Mouse (Mus musculus): Measurements from ENCODE around the gene Zfp143. TPM values are rescaled to one million over a fixed set of nuclear protein-coding genes. Genes with fewer than 3 reads are reported as not detected.
A peak's percentile ranks its signal among the peaks of the same experiment; 100 is the strongest.
"Not testable (repeated sequence)": the region's sequence is repeated elsewhere in the genome, so short reads cannot be mapped to it uniquely, and the experiment has no call there.

The Zfp143 gene
- polyA plus RNA-seq, 1 experiment, result 24.1 TPM

DNA sequence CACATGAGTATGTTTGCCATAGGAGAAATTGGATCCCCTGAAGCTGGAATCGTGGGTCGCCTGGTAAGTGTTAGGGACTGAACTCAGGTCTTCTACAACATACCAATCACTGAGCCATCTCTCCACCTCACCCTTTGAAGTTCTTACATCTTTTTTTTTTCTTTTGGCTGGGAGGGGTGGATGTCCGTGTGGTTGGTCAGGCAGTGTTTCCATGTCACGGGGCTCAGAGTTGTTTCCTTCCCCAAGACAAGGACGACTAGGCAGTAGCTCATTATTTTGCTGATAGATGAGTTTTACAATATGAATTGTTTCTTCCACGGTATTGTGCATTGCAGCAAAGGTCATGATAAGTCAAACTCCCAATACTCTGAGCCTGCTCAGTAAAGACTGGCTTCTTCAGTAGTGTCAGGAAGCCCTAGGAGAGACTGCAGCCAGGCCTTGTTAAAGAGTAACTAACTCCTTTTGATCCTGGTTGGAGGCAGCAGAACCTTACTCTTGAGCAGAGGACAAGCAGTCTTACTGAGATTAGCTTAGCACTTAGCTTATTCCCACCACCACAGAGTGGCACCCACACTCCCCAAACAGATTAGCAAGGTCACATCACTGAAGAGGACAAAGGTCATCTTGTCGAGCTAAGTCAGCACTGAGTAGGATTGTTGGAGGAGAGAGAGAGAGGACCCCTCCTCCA, 36.2 kb downstream of the Zfp143 start:
- no peak for DNase-seq (ENCODE audit: low read depth)
- no peak for TF ChIP-seq CTCF (IDR thresholded peaks at IDR 0.05; ENCODE audit: borderline replicate concordance, extremely low read depth, insufficient read depth, insufficient read length)
- no peak for TF ChIP-seq POLR2A (IDR thresholded peaks at IDR 0.05; ENCODE audit: borderline replicate concordance, extremely low read depth, insufficient read depth, insufficient read length, poor library complexity, severe bottlenecking)

DNA sequence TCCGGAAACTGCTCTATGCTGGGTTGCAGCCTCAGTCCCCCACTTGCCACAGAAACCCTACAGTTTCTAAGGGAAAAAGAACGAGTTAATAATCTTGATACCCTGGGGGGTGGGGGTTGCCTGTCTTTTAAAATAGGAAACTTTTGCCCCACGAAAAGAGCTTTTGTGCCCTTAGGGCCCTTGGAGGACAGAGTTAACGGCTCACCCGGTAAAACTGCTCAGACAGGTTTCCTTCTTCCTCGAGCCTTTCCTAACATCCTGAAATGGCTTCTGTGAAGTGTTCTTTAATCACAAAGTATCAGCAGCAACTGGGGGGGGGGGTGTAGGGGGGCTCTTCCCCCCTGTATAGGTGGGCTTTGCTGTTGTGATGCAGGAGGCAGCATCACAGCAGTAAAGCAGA, 39.8 kb downstream of the Zfp143 start:
- DNase-seq (ENCODE audit: low read depth), result no peak
- no peak for TF ChIP-seq POLR2A (IDR thresholded peaks at IDR 0.05; ENCODE audit: borderline replicate concordance, extremely low read depth, insufficient read depth, insufficient read length, poor library complexity, severe bottlenecking)
- no peak for TF ChIP-seq CTCF (IDR thresholded peaks at IDR 0.05; ENCODE audit: borderline replicate concordance, extremely low read depth, insufficient read depth, insufficient read length)

DNA sequence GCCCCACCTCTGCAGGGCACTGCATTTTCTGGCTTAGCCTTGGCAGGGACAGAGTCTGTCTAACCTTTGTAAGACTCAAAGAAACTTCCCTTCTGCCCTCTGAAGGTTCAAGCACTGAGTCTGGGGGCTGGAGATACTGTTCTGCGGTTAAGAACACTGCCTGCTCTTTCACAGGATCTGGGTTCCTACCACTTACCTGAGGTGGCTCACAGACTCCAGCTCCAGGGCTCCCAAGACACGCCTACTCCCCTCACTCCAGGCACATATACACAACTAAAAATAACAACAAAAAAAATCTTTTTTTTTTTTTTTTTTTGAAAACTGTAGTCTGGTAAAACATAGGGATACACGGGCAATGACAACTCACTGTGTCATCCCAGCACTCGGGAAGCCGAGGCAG, 40.2 kb downstream of the Zfp143 start:
- DNase-seq (ENCODE audit: low read depth), result no peak
- TF ChIP-seq CTCF (IDR thresholded peaks at IDR 0.05; ENCODE audit: borderline replicate concordance, extremely low read depth, insufficient read depth, insufficient read length), result no peak
- TF ChIP-seq POLR2A (IDR thresholded peaks at IDR 0.05; ENCODE audit: borderline replicate concordance, extremely low read depth, insufficient read depth, insufficient read length, poor library complexity, severe bottlenecking), result no peak

DNA sequence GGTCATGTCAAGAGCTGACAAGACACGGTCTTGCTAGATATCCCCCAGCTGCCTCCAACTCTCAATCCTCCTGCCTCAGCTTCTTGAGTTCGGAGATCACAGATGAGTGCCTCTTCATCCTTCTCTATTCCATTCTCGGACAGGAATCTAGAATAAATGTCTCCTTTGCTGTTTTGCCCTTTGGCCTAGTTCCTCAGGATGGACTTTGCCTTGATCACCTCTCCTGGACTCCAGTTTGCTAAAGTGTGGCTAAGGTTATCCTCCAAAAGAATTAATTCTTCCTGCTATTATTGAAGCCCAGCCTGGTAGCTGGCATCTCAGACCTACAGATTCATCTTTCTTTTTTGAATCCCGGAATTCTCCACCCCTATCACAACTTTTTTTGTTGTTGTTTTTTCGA, 44.0 kb downstream of the Zfp143 start:
- DNase-seq (ENCODE audit: low read depth), result no peak
- TF ChIP-seq CTCF (IDR thresholded peaks at IDR 0.05; ENCODE audit: borderline replicate concordance, extremely low read depth, insufficient read depth, insufficient read length) (no peak), POLR2A (IDR thresholded peaks at IDR 0.05; ENCODE audit: borderline replicate concordance, extremely low read depth, insufficient read depth, insufficient read length, poor library complexity, severe bottlenecking) (no peak)

DNA sequence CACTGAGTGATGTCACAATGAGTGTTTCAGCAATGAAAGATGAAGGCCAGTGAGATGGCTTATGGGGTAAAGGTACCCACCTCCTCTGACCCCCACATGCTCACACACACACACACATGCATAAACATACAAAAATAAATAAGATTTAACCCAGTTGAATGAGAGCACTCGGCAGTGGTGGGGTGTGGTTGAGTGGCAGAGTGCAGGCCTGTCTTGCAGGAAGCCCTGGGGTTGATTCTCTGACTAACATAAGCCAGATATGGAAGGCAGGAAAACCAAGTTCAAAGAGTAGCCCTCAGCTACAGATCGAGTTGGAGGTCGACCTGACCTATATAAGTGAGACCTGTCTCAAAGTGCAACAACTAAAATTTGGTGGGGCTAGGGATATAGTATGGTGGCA, 45.6 kb downstream of the Zfp143 start:
- no peak for DNase-seq (ENCODE audit: low read depth)
- TF ChIP-seq CTCF (IDR thresholded peaks at IDR 0.05; ENCODE audit: borderline replicate concordance, extremely low read depth, insufficient read depth, insufficient read length) (no peak), POLR2A (IDR thresholded peaks at IDR 0.05; ENCODE audit: borderline replicate concordance, extremely low read depth, insufficient read depth, insufficient read length, poor library complexity, severe bottlenecking) (no peak)

DNA sequence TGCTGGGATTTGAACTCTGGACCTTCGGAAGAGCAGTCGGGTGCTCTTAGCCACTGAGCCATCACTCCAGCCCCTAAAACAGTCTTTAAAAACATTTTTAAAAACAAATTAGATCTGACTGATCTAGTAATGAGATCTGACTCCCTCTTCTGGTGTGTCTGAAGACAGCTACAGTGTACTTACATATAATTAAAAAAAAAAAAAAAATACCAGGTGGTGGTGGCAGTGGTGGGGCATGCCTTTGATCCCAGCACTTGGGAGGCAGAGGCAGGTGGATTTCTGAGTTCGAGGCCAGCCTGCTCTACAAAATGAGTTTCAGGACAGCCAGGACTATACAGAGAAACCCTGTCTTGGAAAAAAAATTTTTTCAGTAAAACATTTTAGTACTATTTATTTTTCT, 47.5 kb downstream of the Zfp143 start:
- not testable (repeated sequence) for DNase-seq (ENCODE audit: low read depth)

DNA sequence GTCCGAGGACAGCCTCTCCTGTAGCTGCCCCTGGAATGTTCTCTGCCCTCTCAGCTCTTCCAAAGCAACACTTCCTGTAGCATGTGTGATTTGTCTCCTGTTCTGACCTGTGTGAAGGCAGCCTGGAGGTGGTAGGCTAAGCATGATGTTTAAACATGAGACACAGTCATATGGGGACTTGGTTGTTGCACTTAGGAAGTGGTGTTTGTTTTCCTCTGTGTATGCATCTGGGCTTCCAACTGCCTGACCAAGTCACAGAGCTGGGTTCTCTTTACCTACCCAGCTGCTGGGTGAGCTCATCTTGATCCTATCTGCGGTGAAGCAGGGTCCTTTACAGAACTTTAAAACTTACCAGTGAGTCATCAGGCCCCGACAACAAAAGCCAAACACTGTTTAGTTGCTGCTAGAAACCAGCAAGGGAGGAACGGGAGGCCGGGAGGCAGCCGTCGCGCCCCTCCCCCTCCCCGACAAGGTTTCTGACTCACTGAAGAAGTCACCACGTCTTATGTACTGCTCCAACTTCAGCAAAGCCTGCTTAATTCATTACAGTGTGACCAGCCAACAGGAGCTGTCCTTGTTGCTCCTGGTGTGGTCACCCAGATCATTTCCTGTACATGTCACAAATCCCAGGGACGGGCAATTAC, 48.1 kb downstream of the Zfp143 start:
- TF ChIP-seq CTCF (IDR thresholded peaks at IDR 0.05; ENCODE audit: borderline replicate concordance, extremely low read depth, insufficient read depth, insufficient read length) (no peak), POLR2A (IDR thresholded peaks at IDR 0.05; ENCODE audit: borderline replicate concordance, extremely low read depth, insufficient read depth, insufficient read length, poor library complexity, severe bottlenecking) (no peak)
- peak; percentile 44 for DNase-seq (ENCODE audit: low read depth)

DNA sequence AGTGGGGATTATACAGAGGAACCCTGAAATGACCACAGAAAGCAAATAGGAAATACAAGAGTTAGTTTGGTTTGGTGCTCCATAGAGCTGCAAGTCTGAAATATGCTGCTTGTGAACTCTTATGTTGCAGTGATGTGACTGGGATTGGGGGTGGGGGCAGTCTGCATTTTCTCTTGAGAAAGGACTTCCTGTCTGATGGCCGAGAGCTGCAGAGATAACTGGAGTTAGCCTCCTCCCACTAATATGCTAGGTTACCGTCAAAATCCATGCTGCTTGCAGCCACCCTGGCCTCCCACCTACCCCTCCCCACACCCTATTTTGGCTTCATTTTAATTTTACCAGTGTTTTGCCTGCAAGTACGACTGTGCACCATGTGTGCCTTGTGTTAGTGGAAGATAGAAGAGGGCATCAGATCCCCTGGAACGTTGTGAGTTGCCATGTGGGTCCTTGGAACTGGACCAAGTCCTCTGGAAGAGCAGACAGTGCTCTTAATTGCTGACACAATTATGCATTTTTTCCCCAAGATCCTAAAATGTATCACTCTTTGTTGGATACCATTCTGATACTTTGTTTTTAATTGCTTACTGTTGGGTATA, 49.1 kb downstream of the Zfp143 start:
- peak; percentile 75 for DNase-seq (ENCODE audit: low read depth)
- TF ChIP-seq CTCF (IDR thresholded peaks at IDR 0.05; ENCODE audit: borderline replicate concordance, extremely low read depth, insufficient read depth, insufficient read length), result no peak
- no peak for TF ChIP-seq POLR2A (IDR thresholded peaks at IDR 0.05; ENCODE audit: borderline replicate concordance, extremely low read depth, insufficient read depth, insufficient read length, poor library complexity, severe bottlenecking)

DNA sequence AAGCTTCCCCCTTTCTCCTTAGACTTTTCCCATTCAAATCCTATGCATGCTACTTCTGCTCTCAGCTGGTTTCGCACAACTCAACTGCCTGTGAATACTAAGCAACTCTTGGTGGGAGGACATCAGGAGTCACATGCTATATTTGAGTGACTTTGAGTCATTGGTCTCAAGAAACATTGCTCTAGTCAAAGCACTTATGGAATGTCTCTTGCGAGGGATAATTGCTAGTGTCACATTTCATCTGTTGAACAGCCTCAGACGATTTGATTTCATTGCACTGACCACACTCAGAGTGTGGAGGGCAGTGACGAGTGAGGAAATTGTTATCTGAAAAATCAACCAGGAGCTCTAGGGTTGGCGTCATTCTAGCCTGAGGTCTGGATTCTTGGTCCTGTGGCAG, 53.7 kb downstream of the Zfp143 start:
- TF ChIP-seq CTCF (IDR thresholded peaks at IDR 0.05; ENCODE audit: borderline replicate concordance, extremely low read depth, insufficient read depth, insufficient read length) (no peak), POLR2A (IDR thresholded peaks at IDR 0.05; ENCODE audit: borderline replicate concordance, extremely low read depth, insufficient read depth, insufficient read length, poor library complexity, severe bottlenecking) (no peak)
- no peak for DNase-seq (ENCODE audit: low read depth)

DNA sequence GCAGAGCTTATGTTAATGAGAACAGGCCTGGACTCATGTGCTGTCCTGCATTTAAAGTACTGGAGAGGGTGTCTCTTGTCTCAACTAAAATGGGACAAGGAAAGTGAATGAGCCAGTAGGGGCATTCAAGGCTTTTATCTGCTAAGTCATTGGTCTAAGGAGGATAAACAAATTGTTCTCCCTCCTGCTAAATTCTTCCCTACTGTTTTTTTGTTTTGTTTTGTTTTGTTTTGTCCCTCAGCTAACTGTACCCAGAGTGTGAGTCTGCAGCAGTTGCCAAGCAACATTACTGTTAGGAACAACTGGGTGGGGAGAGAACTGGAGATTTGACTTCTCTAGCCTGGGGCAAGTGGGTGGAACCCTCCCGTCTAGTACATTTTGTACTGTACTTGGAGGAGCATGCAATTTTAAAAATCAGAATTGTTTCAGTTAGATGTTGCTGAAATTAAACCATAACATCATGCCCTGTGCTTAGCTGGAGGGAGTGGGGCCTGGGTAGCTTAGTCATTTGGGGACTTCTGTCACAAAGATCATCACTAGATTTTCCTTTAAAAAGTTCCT, 55.8 kb downstream of the Zfp143 start:
- TF ChIP-seq CTCF (IDR thresholded peaks at IDR 0.05; ENCODE audit: borderline replicate concordance, extremely low read depth, insufficient read depth, insufficient read length) (no peak), POLR2A (IDR thresholded peaks at IDR 0.05; ENCODE audit: borderline replicate concordance, extremely low read depth, insufficient read depth, insufficient read length, poor library complexity, severe bottlenecking) (no peak)
- DNase-seq (ENCODE audit: low read depth), result peak; percentile 40

DNA sequence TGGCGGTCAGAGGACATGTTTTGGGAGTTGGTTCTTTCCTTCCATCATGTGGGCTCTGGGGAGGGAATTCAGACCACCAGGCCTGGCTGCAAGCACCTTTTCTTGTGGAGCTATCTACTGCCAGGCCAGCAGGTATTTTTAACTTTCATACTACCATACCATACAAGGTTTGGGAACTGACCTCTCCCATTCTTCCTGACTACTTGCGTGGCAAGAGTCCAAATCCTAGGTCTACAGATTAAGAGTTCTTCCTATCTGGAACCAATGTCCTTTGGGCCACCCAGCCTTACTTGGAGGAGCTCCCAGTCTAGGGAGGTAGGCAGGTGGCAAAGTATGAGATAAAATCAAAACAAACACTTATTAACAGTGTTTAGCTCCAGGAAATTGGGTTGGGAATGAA, 57.4 kb downstream of the Zfp143 start:
- DNase-seq (ENCODE audit: low read depth), result no peak
- TF ChIP-seq CTCF (IDR thresholded peaks at IDR 0.05; ENCODE audit: borderline replicate concordance, extremely low read depth, insufficient read depth, insufficient read length), result no peak
- no peak for TF ChIP-seq POLR2A (IDR thresholded peaks at IDR 0.05; ENCODE audit: borderline replicate concordance, extremely low read depth, insufficient read depth, insufficient read length, poor library complexity, severe bottlenecking)

Data from brain, embryonic 14.5 days (tissue).